Mouse (Mus musculus): Measurements from ENCODE around the gene Syt6. TPM values are rescaled to one million over a fixed set of nuclear protein-coding genes. Genes with fewer than 3 reads are reported as not detected.
A peak's percentile ranks its signal among the peaks of the same experiment; 100 is the strongest.

Syt6 gene
- total RNA-seq, 2 experiments from 2014 or later, result 19.0 to 24.1 TPM

- DNase-seq (ENCODE audit: low spot score in 2 of 2), result no peak
- intact Hi-C loops (cut with DNase I), result no loop called here
Observed at GRCm38 (mm10) chr3:103595271-103595810, 20.3 kb downstream of the Syt6 start.

GRCm38 (mm10) chr3:103597586-103597985, 22.6 kb downstream of the Syt6 start:
- no peak for DNase-seq (ENCODE audit: low spot score in 2 of 2)
- intact Hi-C loops (cut with DNase I), result no loop called here

DNA sequence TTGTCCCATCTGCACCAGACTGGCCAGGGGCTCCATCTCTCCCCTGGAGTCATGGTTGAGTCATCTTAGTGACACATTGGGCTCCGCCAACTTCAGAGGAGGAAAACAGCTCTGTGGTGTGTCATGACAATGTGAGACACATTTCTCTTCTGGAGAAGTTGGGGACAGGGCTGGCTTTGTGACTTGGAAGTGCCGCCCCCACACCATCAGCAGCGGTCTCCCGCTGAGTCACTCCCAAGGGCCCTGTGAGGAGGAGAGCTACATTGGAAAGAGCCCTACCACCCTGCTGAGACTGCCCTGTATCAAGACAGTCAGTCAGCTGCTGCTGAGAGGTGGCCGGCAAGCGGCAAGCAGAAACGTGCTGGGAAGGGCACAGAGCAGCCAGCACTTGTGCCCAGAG, 26.0 kb downstream of the Syt6 start:
- intact Hi-C loops (cut with DNase I), result no loop called here
- DNase-seq (ENCODE audit: low spot score in 2 of 2), result peak; percentile 53 to 55

- intact Hi-C loops (cut with DNase I), result no loop called here
Observed at GRCm38 (mm10) chr3:103601561-103601960, 26.5 kb downstream of the Syt6 start.

GRCm38 (mm10) chr3:103606045-103606597, 31.1 kb downstream of the Syt6 start:
- intact Hi-C loops (cut with DNase I), result no loop called here
- DNase-seq (ENCODE audit: low spot score in 2 of 2), result peak; percentile 17 to 22

More at GRCm38 (mm10) chr3:103601561-103601960, 26.5 kb downstream of the Syt6 start:
- no peak for DNase-seq (ENCODE audit: low spot score in 2 of 2)

DNA sequence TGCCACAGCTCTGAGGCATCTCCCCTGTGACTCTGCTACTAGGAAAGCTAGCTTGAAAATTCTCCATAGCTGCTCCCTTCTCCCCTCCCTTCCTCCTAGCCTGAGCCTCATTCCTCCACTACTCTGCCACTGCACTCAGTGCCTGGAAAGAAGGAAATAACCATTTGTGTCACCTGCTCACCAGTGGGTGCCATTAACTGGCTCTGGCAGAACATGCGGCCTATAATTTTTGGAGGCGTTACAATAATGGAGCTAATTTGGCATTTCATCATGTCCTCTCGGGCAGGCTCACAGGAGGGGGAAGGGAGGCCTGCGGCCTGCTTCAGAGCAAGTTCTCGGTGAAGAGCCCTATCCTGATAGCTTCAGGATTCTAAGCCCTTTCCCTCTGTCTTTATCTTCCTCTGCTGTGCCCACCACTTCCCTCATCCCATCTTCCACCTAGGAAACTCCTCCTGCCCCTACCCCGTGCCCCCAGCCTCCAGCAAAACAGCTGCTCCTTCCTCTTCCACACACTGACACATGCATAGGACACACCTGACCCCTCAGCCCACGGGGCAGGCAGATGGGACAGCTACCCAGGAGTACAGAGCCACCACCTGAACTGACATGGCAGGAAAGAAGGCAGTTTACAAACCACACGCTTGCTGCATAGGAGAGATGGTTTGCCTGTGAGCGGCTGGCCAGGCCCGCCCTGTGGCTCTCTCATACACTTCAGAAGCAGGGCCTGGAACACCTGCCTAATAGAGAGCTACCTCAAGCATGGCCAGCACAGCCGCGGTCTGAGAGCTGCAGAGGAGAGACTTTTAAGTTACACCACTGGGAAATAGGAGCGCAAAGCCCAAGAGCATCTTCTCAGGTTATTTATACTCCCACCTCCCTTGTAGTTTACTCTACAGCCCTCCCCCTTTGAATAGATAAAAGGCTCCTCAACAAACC, 31.9 kb downstream of the Syt6 start:
- intact Hi-C loops (cut with DNase I), result no loop called here

GRCm38 (mm10) chr3:103610231-103610630, 35.2 kb downstream of the Syt6 start:
- no peak for DNase-seq (ENCODE audit: low spot score in 2 of 2)
- intact Hi-C loops (cut with DNase I), result loop anchor here (5.0 kb wide), 1 partner anchor 122 kb away; no protein-coding TSS in a partner anchor

More for the DNA sequence above, 31.9 kb downstream of the Syt6 start:
- no peak for DNase-seq (ENCODE audit: low spot score in 2 of 2)

DNA sequence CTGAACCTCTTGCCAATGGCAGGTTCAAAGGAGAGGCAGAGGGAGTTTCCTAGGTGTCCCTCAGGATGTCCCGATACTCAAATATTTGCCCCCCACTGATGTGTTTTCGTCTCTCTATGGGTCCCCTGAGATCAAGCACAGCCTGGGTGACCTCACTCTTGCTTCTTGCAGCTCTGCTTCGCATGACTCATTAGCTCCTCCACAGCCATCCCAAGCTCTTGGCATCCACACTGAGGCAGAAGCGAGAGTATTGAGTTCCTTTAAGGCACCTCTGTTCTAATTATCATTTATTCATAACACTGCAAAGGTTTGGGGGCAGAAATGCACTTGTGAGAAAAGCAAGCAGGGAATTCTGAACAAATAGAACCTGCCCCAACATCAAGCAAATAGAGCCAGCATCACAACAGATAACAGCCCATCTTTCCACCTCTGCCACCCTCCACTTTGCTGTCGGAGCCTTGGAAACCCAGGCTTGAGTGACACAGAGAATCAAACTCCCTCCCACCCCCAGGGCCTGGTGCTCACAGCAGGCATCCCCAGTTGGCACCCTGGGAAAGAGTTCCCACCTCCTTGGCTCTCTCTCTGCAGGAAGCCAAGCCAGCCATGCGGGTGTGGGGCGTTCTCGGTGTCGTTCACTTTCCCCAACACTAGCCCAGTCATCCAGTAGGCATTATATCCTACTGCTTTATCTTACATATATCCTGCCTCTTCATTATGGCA, 37.8 kb downstream of the Syt6 start:
- intact Hi-C loops (cut with DNase I), result loop anchor here (5.0 kb wide), 1 partner anchor 120 kb away; no protein-coding TSS in a partner anchor
- DNase-seq (ENCODE audit: low spot score in 2 of 2), result peak; percentile 23 to 55

DNA sequence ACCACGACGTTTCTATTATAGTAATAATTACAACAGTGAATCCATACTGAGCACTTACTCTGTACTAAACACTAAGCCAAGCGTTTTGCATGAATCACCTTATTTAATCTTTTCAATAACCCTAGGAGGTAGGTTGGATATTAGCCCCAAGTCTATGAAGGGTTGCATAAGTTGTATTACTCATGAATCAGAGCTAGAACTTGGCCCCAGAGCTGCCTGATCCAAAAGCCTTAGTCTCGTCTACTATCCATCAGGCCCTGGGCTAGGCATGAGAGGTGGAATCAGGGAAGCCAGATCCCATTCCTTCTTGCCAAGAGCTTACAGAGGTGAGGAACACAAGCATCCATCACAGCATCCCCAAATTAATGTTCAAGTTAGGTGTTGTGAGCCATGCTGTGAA, 40.6 kb downstream of the Syt6 start:
- intact Hi-C loops (cut with DNase I), result no loop called here
- no peak for DNase-seq (ENCODE audit: low spot score in 2 of 2)

DNA sequence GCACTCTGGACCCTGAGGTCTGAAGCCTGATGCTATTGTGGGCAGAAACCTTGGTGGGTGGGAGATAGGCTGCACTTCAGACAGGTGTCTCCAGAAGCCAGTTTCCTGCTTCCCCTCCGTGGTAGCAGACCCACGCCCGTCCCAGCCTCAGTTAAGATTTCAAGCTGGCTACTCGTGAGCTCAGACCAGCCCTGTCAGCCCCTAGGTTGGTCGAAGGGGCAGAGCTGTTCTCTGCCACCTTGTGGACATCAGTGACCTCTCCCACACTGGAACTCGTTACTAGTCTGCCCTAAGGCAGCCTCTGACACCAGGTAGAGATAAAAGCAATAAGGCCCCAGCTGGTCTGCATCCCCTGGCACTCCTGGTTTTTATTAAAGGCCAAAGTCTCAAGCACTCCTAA, 42.0 kb downstream of the Syt6 start:
- intact Hi-C loops (cut with DNase I), result no loop called here
- DNase-seq (ENCODE audit: low spot score in 2 of 2), result no peak

DNA sequence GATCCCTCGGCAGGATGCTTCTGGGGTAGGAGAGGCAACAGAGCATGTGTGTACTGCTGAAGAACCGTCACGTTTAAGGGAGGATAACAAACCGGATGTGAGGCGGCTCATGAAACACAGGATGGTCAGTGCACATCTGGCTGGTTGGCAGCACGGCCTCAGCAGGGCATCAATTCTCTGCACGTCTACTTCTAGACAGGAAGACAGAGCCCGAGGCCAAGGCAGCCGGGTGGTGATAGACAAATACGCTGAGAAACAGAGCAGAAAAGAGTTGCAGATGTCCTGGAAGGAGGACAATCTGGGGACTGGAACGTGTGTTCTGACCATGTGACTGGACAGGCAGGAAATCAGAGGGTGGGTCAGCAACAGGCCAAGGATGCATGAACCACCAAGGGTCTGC, 45.1 kb downstream of the Syt6 start:
- DNase-seq (ENCODE audit: low spot score in 2 of 2), result no peak
- intact Hi-C loops (cut with DNase I), result no loop called here

- intact Hi-C loops (cut with DNase I), result no loop called here
- no peak for DNase-seq (ENCODE audit: low spot score in 2 of 2)
Observed at GRCm38 (mm10) chr3:103623893-103624470, 49.0 kb downstream of the Syt6 start.

- intact Hi-C loops (cut with DNase I), result no loop called here
- no peak for DNase-seq (ENCODE audit: low spot score in 2 of 2)
Observed at GRCm38 (mm10) chr3:103624591-103625051, 49.6 kb downstream of the Syt6 start.

DNA sequence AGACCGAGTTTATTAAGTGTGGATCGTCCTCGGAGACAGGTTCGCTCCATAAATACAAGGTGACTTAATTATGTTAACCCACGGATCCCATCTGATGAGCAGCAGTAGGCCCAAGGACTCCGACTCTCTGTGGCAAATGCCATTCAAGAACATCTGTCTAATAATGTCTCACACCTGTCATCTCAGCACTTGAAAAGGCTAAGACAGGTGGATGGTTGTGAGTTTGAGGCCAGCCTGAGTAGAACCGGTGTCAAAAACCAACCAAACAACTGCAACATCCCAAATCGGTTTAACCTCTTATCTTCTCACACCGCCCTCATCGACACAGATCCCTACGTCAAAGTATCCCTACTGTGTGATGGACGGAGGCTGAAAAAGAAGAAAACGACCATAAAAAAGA, 50.1 kb downstream of the Syt6 start:
- intact Hi-C loops (cut with DNase I), result no loop called here

GRCm38 (mm10) chr3:103626481-103626880, 51.5 kb downstream of the Syt6 start:
- DNase-seq (ENCODE audit: low spot score in 2 of 2), result no peak
- intact Hi-C loops (cut with DNase I), result no loop called here

More for the DNA sequence above, 50.1 kb downstream of the Syt6 start:
- no peak for DNase-seq (ENCODE audit: low spot score in 2 of 2)

- intact Hi-C loops (cut with DNase I), result no loop called here
- no peak for DNase-seq (ENCODE audit: low spot score in 2 of 2)
Observed at GRCm38 (mm10) chr3:103627661-103628060, 52.6 kb downstream of the Syt6 start.

GRCm38 (mm10) chr3:103633124-103633523, 58.1 kb downstream of the Syt6 start:
- intact Hi-C loops (cut with DNase I), result no loop called here
- no peak for DNase-seq (ENCODE audit: low spot score in 2 of 2)

DNA sequence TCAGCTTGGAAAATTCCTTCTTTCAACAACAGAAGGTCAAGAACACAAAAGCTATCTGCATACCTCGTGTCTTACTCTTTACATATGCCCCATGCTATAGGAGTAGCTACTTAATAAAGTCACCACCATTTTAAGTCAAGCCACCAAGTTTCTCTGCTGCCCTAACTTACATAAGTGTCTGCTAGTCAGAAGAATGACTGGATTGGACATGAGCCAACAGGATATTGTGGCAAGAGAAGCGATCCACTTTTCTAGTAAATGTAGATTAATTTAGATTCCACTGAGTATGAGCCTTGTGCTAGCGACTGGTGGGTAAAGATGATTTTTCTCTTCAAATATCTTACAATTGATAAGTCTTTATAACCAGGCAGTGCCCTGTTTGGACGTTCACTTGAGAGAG, 58.8 kb downstream of the Syt6 start:
- intact Hi-C loops (cut with DNase I), result no loop called here
- DNase-seq (ENCODE audit: low spot score in 2 of 2), result no peak

DNA sequence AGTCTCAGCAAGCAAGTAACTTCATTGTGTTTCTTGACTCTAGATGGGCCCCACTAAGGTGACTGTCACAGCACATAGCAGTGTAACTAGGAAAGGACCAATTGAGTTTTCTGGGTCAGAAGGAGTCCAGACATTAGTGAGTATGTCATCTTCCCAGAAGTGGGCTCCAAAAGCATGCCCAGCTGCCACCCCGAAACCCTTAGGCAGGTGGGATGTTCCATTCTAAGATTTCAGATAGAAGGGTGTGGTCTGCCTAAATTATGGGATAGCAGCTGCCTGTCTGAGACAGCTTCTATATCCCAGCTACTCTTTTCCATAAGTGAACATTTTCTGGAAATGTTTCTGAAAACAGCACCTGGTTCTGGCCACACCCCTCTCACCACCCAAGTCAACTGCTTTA, 59.2 kb downstream of the Syt6 start:
- intact Hi-C loops (cut with DNase I), result no loop called here
- DNase-seq (ENCODE audit: low spot score in 2 of 2), result no peak

- no peak for DNase-seq (ENCODE audit: low spot score in 2 of 2)
- intact Hi-C loops (cut with DNase I), result no loop called here
Observed at GRCm38 (mm10) chr3:103637641-103638040, 62.6 kb downstream of the Syt6 start.
